Mouse (Mus musculus): ENCODE measurements around the gene Ankrd11.

DNA sequence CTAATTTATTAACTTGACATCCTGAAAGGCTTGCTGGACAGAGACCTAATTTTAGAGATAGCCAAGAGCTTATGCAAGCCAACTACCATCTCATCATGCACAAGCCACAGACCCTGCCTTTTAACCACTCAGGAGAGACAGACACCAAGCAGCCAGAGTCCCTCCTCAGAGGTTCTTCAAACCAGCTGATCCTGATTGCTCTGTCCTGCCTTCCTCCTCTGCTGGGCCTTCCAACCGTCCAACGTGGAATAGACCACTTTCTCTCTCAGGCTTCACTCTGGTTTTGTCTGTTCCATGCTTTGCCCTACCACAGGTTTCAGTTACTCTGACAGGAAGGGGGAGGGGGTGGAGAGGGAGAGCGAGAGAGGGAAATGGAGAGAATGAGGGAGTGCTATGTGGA lies 125.3 kb downstream of the Ankrd11 start:
- TF ChIP-seq CTCF (IDR thresholded peaks at IDR 0.05; ENCODE audit: extremely low read depth, insufficient read depth, low read length) (no peak), POLR2A (IDR thresholded peaks at IDR 0.05; ENCODE audit: extremely low read depth, insufficient read depth, low read length) (no peak)

All from cortical plate, adult 2 months (tissue).